Mouse (Mus musculus): ENCODE data around the gene Trim17. TPM values are rescaled to one million over a fixed set of nuclear protein-coding genes. Genes with fewer than 3 reads are reported as not detected.
A peak's percentile ranks its signal among the peaks of the same experiment; 100 is the strongest.

The Trim17 gene
- polyA plus RNA-seq, 1 experiment from 2014 or later: 0.08 TPM

DNA sequence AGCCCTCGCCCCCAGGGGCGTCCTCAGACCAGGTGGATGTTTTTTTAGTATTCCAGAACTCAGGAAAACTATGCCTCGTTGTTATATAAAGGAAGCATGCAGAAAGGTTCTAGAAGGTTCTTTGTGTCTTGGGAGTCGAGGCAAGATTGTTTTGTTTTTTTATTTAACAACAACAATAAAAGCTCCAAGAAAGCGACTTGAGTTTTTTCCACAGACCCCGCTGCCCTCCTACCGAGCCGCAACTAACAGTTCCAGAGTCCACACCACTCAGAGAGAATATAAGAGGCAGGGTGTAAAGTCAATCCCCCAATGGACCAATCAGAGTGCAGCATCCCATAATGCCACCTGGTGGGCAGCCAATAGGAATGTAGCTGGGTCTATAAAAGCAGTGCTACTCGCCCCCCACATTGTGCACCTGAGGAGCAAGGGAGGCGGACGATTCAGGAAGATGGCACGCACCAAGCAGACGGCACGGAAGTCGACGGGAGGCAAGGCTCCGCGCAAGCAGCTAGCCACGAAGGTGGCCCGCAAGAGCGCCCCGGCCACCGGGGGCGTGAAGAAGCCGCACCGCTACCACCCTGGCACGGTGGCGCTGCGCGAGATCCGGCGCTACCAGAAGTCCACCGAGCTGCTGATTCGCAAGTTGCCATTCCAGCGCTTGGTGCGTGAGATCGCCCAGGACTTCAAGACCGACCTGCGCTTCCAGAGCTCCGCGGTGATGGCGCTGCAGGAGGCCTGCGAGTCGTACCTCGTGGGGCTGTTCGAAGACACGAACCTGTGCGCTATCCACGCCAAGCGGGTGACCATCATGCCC is 7.1 kb downstream of the Trim17 start:
- TF ChIP-seq CTCF (IDR thresholded peaks at IDR 0.05; ENCODE audit: low read depth): 0 out of 2 replicates have a peak, but pooled peaks have one; percentile 9
- no peak for ATAC-seq
- H3K4me3 ChIP-seq (ENCODE audit: low read depth, low read length): no peak overlapping the region
- no peak overlapping the region for H3K4me2 ChIP-seq (replicated peaks; ENCODE audit: low read depth)
- peaks cover 2% of the 10 kb centered on the region; the same call in 1 of the 2 replicates for H3K4me1 ChIP-seq (replicated peaks; ENCODE audit: control insufficient read depth, insufficient read depth, low read length)
- H3K9ac ChIP-seq (ENCODE audit: low read depth, low read length): no peak overlapping the region
- H3K27me3 ChIP-seq (replicated peaks; ENCODE audit: control insufficient read depth, insufficient read depth, low read length): peaks cover 8% of the 10 kb centered on the region
- WGBS: 60% methylated on average over 50 of the region's 50 CpGs
- no peaks in the 10 kb centered on the region for H3K9me3 ChIP-seq (ENCODE audit: control insufficient read depth)
- H3K36me3 ChIP-seq (ENCODE audit: control insufficient read depth, insufficient read depth): peaks cover 8% of the 10 kb centered on the region; the same call in 1 of the 2 replicates
- no peak overlapping the region for H3K27ac ChIP-seq (ENCODE audit: low read depth, low read length)

DNA sequence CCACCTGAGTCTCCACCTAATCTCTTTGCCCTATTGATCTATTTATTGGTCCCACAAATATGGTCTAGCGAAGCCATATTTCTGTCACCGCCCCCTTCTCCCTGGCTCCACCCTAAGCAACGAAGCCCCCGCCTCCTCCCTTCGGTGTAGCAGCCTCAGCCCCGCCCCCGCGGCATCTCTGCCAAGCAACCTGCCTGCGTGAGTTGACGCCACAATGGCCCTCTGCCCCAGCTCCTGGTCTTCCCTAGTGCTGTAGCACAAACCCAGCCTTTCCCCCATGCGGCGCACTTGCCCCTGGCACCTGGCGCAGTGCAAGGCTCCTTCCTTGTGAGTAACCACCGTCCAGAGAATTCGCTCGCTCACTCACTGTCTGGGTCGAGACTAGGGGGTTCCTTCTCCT is 9.1 kb downstream of the Trim17 start:
- Histone ChIP-seq H3K27me3 (replicated peaks; ENCODE audit: control insufficient read depth, insufficient read depth, low read length) (peaks cover 8% of the 10 kb centered on the region), H3K4me3 (ENCODE audit: low read depth, low read length) (no peak overlapping the region), H3K4me2 (replicated peaks; ENCODE audit: low read depth) (no peak overlapping the region), H3K9me3 (ENCODE audit: control insufficient read depth) (no peaks in the 10 kb centered on the region), H3K4me1 (replicated peaks; ENCODE audit: control insufficient read depth, insufficient read depth, low read length) (no peaks in the 10 kb centered on the region), H3K27ac (ENCODE audit: low read depth, low read length) (no peak overlapping the region), H3K36me3 (ENCODE audit: control insufficient read depth, insufficient read depth) (no peaks in the 10 kb centered on the region), H3K9ac (ENCODE audit: low read depth, low read length) (no peak overlapping the region)
- WGBS: 28% methylated on average over 17 of the region's 17 CpGs
- no peak for TF ChIP-seq CTCF (IDR thresholded peaks at IDR 0.05; ENCODE audit: low read depth)
- no peak; the same call in 1 of the 2 replicates for ATAC-seq

- WGBS: 90% methylated on average over 7 of the region's 7 CpGs
- Histone ChIP-seq H3K27me3 (replicated peaks; ENCODE audit: control insufficient read depth, insufficient read depth, low read length) (peaks cover 8% of the 10 kb centered on the region), H3K9me3 (ENCODE audit: control insufficient read depth) (no peaks in the 10 kb centered on the region), H3K27ac (ENCODE audit: low read depth, low read length) (no peak overlapping the region), H3K9ac (ENCODE audit: low read depth, low read length) (no peak overlapping the region), H3K4me1 (replicated peaks; ENCODE audit: control insufficient read depth, insufficient read depth, low read length) (0 out of 2 replicates have a peak, but pooled peaks cover 2% of the 10 kb centered on the region), H3K4me3 (ENCODE audit: low read depth, low read length) (no peak overlapping the region), H3K4me2 (replicated peaks; ENCODE audit: low read depth) (no peak overlapping the region), H3K36me3 (ENCODE audit: control insufficient read depth, insufficient read depth) (no peaks in the 10 kb centered on the region)
- TF ChIP-seq CTCF (IDR thresholded peaks at IDR 0.05; ENCODE audit: low read depth): no peak
- no peak for ATAC-seq
Measured at GRCm38 (mm10) chr11:58964216-58964615, 9.7 kb downstream of the Trim17 start.

DNA sequence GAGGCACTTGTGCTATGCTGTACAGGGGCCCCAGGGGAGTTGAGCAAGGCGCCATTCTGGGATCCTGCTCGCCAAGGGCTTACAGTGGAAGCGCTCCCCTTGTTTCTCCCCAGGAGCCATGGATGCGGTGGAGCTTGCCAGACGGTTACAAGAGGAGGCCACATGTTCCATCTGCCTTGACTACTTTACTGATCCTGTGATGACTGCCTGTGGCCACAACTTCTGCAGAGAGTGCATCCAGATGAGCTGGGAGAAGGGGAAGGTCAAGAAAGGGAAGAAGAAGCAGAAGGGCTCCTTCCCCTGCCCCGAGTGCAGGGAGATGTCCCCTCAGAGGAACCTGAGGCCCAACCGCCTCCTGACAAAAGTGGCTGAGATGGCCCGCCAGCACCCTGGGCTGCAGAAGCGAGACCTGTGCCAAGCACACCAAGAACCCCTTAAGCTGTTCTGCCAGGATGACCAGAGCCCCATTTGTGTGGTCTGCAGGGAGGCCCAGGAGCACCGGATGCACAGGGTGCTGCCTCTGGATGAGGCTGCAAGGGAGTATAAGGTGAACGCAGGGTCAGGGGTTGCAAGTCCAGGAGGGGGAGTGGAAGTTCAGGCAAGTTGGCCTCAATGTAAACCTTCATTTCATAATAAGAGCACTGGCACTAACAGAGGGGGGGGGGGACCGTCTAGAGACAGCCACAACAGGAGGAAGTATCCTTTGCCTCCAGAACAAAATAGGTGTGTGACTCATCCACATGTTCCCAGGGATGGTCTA is 10.7 kb downstream of the Trim17 start:
- no peaks in the 10 kb centered on the region for H3K36me3 ChIP-seq (ENCODE audit: control insufficient read depth, insufficient read depth)
- peaks cover 8% of the 10 kb centered on the region for H3K27me3 ChIP-seq (replicated peaks; ENCODE audit: control insufficient read depth, insufficient read depth, low read length)
- H3K4me1 ChIP-seq (replicated peaks; ENCODE audit: control insufficient read depth, insufficient read depth, low read length): 0 out of 2 replicates have a peak, but pooled peaks cover 3% of the 10 kb centered on the region
- H3K27ac ChIP-seq (ENCODE audit: low read depth, low read length): no peak overlapping the region
- no peak overlapping the region for H3K4me3 ChIP-seq (ENCODE audit: low read depth, low read length)
- peak; percentile 55 for ATAC-seq
- H3K9me3 ChIP-seq (ENCODE audit: control insufficient read depth): no peaks in the 10 kb centered on the region
- H3K4me2 ChIP-seq (replicated peaks; ENCODE audit: low read depth): no peak overlapping the region
- TF ChIP-seq CTCF (IDR thresholded peaks at IDR 0.05; ENCODE audit: low read depth): no peak
- H3K9ac ChIP-seq (ENCODE audit: low read depth, low read length): no peak overlapping the region
- WGBS: 50% methylated on average over 12 of the region's 12 CpGs

- no peaks in the 10 kb centered on the region for H3K9me3 ChIP-seq (ENCODE audit: control insufficient read depth)
- H3K4me3 ChIP-seq (ENCODE audit: low read depth, low read length): no peak overlapping the region
- peak; percentile 71 for TF ChIP-seq CTCF (IDR thresholded peaks at IDR 0.05; ENCODE audit: low read depth)
- H3K27me3 ChIP-seq (replicated peaks; ENCODE audit: control insufficient read depth, insufficient read depth, low read length): peaks cover under 1% of the 10 kb centered on the region
- no peak overlapping the region for H3K9ac ChIP-seq (ENCODE audit: low read depth, low read length)
- no peak overlapping the region for H3K4me2 ChIP-seq (replicated peaks; ENCODE audit: low read depth)
- H3K36me3 ChIP-seq (ENCODE audit: control insufficient read depth, insufficient read depth): no peaks in the 10 kb centered on the region; the same call in 1 of the 2 replicates
- 0 out of 2 replicates have a peak, but pooled peaks cover 3% of the 10 kb centered on the region for H3K4me1 ChIP-seq (replicated peaks; ENCODE audit: control insufficient read depth, insufficient read depth, low read length)
- ATAC-seq: no peak
- no peak overlapping the region for H3K27ac ChIP-seq (ENCODE audit: low read depth, low read length)
- 100% methylated on average over 1 of the region's 1 CpGs for WGBS
Measured at GRCm38 (mm10) chr11:58967346-58967745, 12.9 kb downstream of the Trim17 start.

DNA sequence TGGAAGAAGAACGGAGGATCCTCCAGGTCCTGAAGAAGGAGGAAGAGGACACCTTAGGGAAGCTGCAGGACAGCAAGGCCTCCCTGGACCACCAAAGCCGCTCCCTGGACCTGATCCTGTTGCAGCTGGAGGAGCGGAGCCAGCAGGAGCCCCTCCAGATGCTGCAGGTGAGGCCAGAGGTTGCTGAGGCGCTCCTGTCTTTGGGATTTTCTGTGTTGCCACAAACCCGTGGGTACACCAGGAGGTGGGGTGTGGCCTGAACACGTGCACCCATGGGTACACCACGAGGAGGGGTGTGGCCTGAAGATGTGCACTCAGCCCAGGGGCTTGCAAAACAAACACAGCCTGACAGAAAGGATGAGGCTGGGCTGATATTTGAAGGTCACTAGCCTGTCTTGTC is 14.1 kb downstream of the Trim17 start:
- no peak for ATAC-seq
- peaks cover 3% of the 10 kb centered on the region; the same call in 1 of the 2 replicates for H3K36me3 ChIP-seq (ENCODE audit: control insufficient read depth, insufficient read depth)
- H3K27me3 ChIP-seq (replicated peaks; ENCODE audit: control insufficient read depth, insufficient read depth, low read length): no peaks in the 10 kb centered on the region
- H3K4me3 ChIP-seq (ENCODE audit: low read depth, low read length): no peak overlapping the region
- H3K4me1 ChIP-seq (replicated peaks; ENCODE audit: control insufficient read depth, insufficient read depth, low read length): 0 out of 2 replicates have a peak, but pooled peaks cover 3% of the 10 kb centered on the region
- no peak overlapping the region for H3K27ac ChIP-seq (ENCODE audit: low read depth, low read length)
- H3K9me3 ChIP-seq (ENCODE audit: control insufficient read depth): no peaks in the 10 kb centered on the region
- TF ChIP-seq CTCF (IDR thresholded peaks at IDR 0.05; ENCODE audit: low read depth): no peak
- H3K9ac ChIP-seq (ENCODE audit: low read depth, low read length): no peak overlapping the region
- WGBS: 69% methylated on average over 7 of the region's 7 CpGs
- H3K4me2 ChIP-seq (replicated peaks; ENCODE audit: low read depth): no peak overlapping the region
